Mouse (Mus musculus): ENCODE data around the gene Sorbs2. TPM values are rescaled to one million over a fixed set of nuclear protein-coding genes. Genes with fewer than 3 reads are reported as not detected.

Gene Sorbs2
- polyA plus RNA-seq, 1 experiment from 2014 or later: 13.3 TPM

DNA sequence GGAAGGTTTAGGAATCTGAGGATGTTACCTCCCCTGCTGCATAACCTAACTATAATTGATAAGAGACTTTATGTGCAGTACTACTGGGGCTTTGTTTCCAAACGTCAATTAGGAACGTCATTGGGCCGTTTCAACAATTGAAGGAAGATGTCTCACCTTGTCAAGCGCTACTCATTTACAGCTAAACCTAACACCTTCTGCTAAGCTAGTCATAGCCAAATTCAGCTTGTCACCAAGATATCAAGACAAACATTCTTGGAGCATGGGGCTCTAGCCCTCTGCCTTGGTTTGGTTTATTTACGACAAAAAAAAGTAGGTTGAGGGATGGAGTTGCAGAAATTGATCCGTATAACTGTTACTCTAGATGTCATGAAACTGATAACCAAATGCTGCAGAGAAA is 205.0 kb downstream of the Sorbs2 start:
- TF ChIP-seq EP300 (IDR thresholded peaks at IDR 0.05; ENCODE audit: low read depth) (no peak), CTCF (IDR thresholded peaks at IDR 0.05; ENCODE audit: low read depth) (no peak)
- Histone ChIP-seq H3K9me3 (ENCODE audit: low read length) (no peaks in the 10 kb centered on the region), H3K4me1 (ENCODE audit: insufficient read depth) (no peaks in the 10 kb centered on the region), H3K9ac (replicated peaks) (no peak overlapping the region), H3K4me2 (ENCODE audit: low read depth, low read length) (no peak overlapping the region), H3K4me3 (ENCODE audit: low read depth, low read length) (no peak overlapping the region), H3K27me3 (ENCODE audit: insufficient read depth, low read length) (no peaks in the 10 kb centered on the region), H3K36me3 (replicated peaks; ENCODE audit: insufficient read depth, low read length) (no peaks in the 10 kb centered on the region), H3K27ac (ENCODE audit: low read depth) (no peak overlapping the region)
- DNase-seq: no peak
- 85% methylated on average over 6 of the region's 6 CpGs for WGBS (ENCODE audit: insufficient replicate concordance)
- no peak for ATAC-seq

DNA sequence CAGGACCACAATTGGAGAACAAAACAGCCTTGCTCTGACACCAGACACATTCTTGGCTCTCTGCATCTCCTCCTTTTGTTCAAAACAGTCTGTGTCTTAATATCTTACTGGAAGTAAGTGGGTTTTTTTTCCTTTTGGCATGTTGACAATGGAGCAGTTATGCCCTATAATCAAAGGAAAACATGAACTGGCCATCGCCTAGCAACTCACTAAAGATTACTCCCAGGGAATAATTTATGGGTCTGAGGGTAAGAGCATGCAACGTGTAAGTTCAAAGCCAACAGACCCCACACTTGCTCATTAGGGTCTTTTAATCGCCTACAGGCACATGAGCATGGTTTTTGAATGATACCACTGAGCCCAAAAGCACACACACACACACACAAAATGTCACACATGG is 207.2 kb downstream of the Sorbs2 start:
- no peak for TF ChIP-seq CTCF (IDR thresholded peaks at IDR 0.05; ENCODE audit: low read depth)
- no peak for TF ChIP-seq EP300 (IDR thresholded peaks at IDR 0.05; ENCODE audit: low read depth)
- no peak for DNase-seq

DNA sequence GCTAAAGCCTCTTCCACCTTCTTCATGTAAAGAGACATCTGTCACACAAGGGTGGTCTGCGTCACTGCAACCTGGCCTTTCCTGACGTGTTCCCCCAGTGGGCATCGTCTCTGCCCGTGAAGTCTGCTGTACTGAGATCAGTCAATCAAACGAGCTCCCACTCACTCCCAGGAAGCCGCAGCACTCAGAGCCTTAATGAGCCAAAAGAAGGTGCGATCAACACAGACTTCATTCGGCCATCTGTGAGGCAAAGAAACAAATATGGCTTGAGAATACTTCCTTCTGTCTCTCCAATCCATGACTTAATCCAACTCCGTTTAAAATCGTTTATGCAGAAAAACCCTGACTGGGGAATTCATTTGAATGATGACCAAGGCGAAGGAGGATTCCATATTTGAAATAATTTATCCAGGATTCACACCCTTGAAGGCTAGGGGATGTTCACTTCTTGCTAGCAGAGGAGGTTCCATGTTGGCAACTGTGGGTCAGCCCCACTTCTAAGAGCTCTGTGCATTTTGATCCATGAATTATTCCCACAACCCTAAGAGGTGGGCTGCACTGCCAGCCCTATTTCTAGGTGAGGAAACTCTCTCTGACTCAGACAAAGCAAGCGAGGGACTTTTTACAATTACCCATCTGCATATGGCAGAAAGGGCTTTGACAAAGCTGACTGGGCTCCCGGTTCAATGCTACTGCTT is 207.9 kb downstream of the Sorbs2 start:
- Histone ChIP-seq H3K27ac (ENCODE audit: low read depth) (no peak overlapping the region), H3K9me3 (ENCODE audit: low read length) (no peaks in the 10 kb centered on the region), H3K4me1 (ENCODE audit: insufficient read depth) (no peaks in the 10 kb centered on the region), H3K4me2 (ENCODE audit: low read depth, low read length) (no peak overlapping the region), H3K4me3 (ENCODE audit: low read depth, low read length) (no peak overlapping the region), H3K27me3 (ENCODE audit: insufficient read depth, low read length) (no peaks in the 10 kb centered on the region), H3K36me3 (replicated peaks; ENCODE audit: insufficient read depth, low read length) (no peaks in the 10 kb centered on the region), H3K9ac (replicated peaks) (no peak overlapping the region)
- no peak for TF ChIP-seq EP300 (IDR thresholded peaks at IDR 0.05; ENCODE audit: low read depth)
- no peak for TF ChIP-seq CTCF (IDR thresholded peaks at IDR 0.05; ENCODE audit: low read depth)
- ATAC-seq: no peak
- DNase-seq: no peak
- 79% methylated on average over 13 of the region's 13 CpGs for WGBS (ENCODE audit: insufficient replicate concordance)

More for the DNA sequence above, 207.2 kb downstream of the Sorbs2 start:
- WGBS (ENCODE audit: insufficient replicate concordance): 58% methylated on average over 3 of the region's 3 CpGs
- no peaks in the 10 kb centered on the region for H3K27me3 ChIP-seq (ENCODE audit: insufficient read depth, low read length)
- no peak overlapping the region for H3K9ac ChIP-seq (replicated peaks)
- H3K36me3 ChIP-seq (replicated peaks; ENCODE audit: insufficient read depth, low read length): no peaks in the 10 kb centered on the region
- no peak overlapping the region for H3K27ac ChIP-seq (ENCODE audit: low read depth)
- H3K4me2 ChIP-seq (ENCODE audit: low read depth, low read length): no peak overlapping the region
- H3K9me3 ChIP-seq (ENCODE audit: low read length): no peaks in the 10 kb centered on the region
- H3K4me1 ChIP-seq (ENCODE audit: insufficient read depth): no peaks in the 10 kb centered on the region
- no peak overlapping the region for H3K4me3 ChIP-seq (ENCODE audit: low read depth, low read length)
- no peak for ATAC-seq

GRCm38 (mm10) chr8:45719776-45720175 is 212.2 kb downstream of the Sorbs2 start:
- peak; percentile 60 for ATAC-seq
- 34% methylated on average over 8 of the region's 8 CpGs for WGBS (ENCODE audit: insufficient replicate concordance)

DNA sequence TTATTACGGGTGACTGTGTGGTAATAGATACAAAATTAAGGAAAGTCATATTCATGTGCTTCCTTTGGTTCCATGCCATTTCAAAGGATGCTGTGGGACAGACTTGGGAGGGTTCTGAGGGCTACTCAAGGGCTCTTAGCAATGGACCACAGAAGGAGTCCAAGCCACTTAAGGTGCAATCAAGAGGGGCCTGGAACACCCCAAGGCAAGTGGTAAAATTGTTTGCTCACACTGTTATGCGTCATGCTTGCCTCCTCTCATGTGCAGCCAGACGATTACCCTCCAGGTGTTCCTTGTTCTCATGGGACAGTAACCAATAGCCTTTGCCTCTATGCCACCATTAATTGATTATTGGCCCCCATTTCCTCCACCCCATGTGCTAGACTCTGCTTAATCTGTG is 216.6 kb downstream of the Sorbs2 start:
- Histone ChIP-seq H3K9ac (replicated peaks) (no peak overlapping the region), H3K27me3 (ENCODE audit: insufficient read depth, low read length) (no peaks in the 10 kb centered on the region), H3K36me3 (replicated peaks; ENCODE audit: insufficient read depth, low read length) (no peaks in the 10 kb centered on the region), H3K27ac (ENCODE audit: low read depth) (no peak overlapping the region), H3K4me1 (ENCODE audit: insufficient read depth) (no peaks in the 10 kb centered on the region), H3K9me3 (ENCODE audit: low read length) (no peaks in the 10 kb centered on the region), H3K4me2 (ENCODE audit: low read depth, low read length) (no peak overlapping the region), H3K4me3 (ENCODE audit: low read depth, low read length) (no peak overlapping the region)
- WGBS (ENCODE audit: insufficient replicate concordance): 79% methylated on average over 3 of the region's 3 CpGs
- ATAC-seq: no peak
- no peak for DNase-seq
- no peak for TF ChIP-seq EP300 (IDR thresholded peaks at IDR 0.05; ENCODE audit: low read depth)
- no peak for TF ChIP-seq CTCF (IDR thresholded peaks at IDR 0.05; ENCODE audit: low read depth)

More at GRCm38 (mm10) chr8:45719776-45720175, 212.2 kb downstream of the Sorbs2 start:
- Histone ChIP-seq H3K36me3 (replicated peaks; ENCODE audit: insufficient read depth, low read length) (no peaks in the 10 kb centered on the region), H3K4me3 (ENCODE audit: low read depth, low read length) (no peak overlapping the region), H3K27me3 (ENCODE audit: insufficient read depth, low read length) (no peaks in the 10 kb centered on the region), H3K9ac (replicated peaks) (no peak overlapping the region), H3K4me2 (ENCODE audit: low read depth, low read length) (no peak overlapping the region), H3K27ac (ENCODE audit: low read depth) (no peak overlapping the region), H3K4me1 (ENCODE audit: insufficient read depth) (no peaks in the 10 kb centered on the region), H3K9me3 (ENCODE audit: low read length) (no peaks in the 10 kb centered on the region)
- DNase-seq: no peak
- TF ChIP-seq EP300 (IDR thresholded peaks at IDR 0.05; ENCODE audit: low read depth) (no peak), CTCF (IDR thresholded peaks at IDR 0.05; ENCODE audit: low read depth) (no peak)

- no peak for TF ChIP-seq EP300 (IDR thresholded peaks at IDR 0.05; ENCODE audit: low read depth)
- TF ChIP-seq CTCF (IDR thresholded peaks at IDR 0.05; ENCODE audit: low read depth): no peak
- no peaks in the 10 kb centered on the region for H3K27me3 ChIP-seq (ENCODE audit: insufficient read depth, low read length)
- no peak overlapping the region for H3K4me3 ChIP-seq (ENCODE audit: low read depth, low read length)
- WGBS (ENCODE audit: insufficient replicate concordance): 65% methylated on average over 5 of the region's 5 CpGs
- H3K36me3 ChIP-seq (replicated peaks; ENCODE audit: insufficient read depth, low read length): no peaks in the 10 kb centered on the region
- no peak overlapping the region for H3K4me2 ChIP-seq (ENCODE audit: low read depth, low read length)
- H3K9me3 ChIP-seq (ENCODE audit: low read length): no peaks in the 10 kb centered on the region
- H3K9ac ChIP-seq (replicated peaks): no peak overlapping the region
- ATAC-seq (no peak), DNase-seq (no peak)
- no peaks in the 10 kb centered on the region for H3K4me1 ChIP-seq (ENCODE audit: insufficient read depth)
- no peak overlapping the region for H3K27ac ChIP-seq (ENCODE audit: low read depth)
These were observed 217.7 kb downstream of the Sorbs2 start for GRCm38 (mm10) chr8:45725321-45725720.

Data from liver, postnatal 0 days (tissue).